Mouse (Mus musculus) thymus, adult 18-20 months (tissue): ENCODE data around the gene Ifi206.

ENCODE experiments used
- DNase-seq, 2 experiments: peaks; one replicate each; pipeline ENCODE4 v3.0.0; 2022; ENCODE audit warnings: mixed read lengths in 2 of 2

Gene Ifi206

GRCm38 (mm10) chr1:173418516-173418915 is 72.3 kb downstream of the Ifi206 start:
- no peak for DNase-seq
